Mouse (Mus musculus) layer of hippocampus, adult 9-10 months (tissue): Measurements from ENCODE around the gene 1700113H08Rik.

Source experiments
- DNase-seq: peaks from one replicate; pipeline ENCODE4 v3.0.0; 2022; ENCODE audit warnings: low spot score

Gene 1700113H08Rik

DNA sequence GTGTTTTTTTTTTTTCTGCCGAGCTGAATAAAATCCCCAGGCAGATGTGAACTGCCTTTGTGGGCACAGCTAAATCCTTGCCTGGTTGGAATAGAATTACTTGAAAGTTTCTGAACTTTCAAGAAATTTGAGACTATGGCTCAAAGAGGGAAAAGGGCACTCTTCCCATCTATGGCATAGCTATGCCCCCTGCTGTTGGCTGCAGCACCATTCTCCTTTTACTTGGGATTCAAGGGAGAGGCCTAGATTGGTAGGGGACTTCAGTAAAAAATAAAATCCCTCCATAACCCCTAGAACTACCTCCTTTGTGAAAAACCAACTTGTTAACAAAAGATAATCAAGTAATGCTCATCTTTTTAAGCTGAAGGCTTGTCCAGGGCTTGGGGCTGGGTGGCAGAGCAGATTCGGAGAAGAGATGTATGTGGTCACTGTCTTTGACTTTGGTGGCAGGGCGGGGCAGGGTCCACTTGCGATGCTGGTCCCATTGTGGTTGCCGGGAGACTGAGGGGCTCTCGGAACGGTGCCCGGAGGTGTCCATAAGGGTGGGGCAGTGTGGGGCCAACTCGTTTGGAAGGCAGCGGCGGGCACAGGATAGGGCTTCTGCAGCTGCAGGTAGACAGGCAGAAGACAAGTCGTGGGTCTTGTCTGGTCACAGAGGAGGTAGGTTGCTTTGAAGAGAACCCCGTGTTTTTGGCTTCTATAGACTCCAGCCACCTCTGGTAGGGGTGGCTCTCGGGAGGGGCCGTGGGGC is at the start of gene 1700113H08Rik:
Gene 1700113H08Rik, plus strand, starts transcription at position 546 of the 751 bp plus-strand sequence.
- peak; percentile 5 for DNase-seq

GRCm38 (mm10) chr10:87008215-87008499 is 49.7 kb upstream of the 1700113H08Rik start:
- no peak for DNase-seq

DNA sequence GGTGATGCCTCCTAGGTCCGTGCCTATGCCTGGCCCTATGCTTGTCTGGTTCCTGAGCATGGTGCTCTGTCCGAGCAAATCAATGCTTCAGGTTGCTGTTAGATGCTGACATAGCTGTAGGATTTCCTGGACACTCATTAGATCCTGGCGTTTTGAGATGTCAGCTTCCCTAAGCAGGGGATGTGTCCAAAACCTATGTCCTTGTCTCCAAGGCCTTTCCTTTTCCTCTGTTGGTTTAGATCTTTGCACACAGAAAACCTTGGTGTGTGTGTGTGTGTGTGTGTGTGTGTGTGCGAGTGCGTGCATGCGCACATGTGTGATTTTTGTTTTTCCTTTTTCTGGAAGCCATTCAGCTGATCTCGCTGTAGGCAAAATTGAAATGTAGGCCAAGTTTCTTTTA is 45.8 kb upstream of the 1700113H08Rik start:
- no peak for DNase-seq

GRCm38 (mm10) chr10:87014391-87014965 is 43.4 kb upstream of the 1700113H08Rik start:
- no peak for DNase-seq

GRCm38 (mm10) chr10:87015403-87015802 is 42.4 kb upstream of the 1700113H08Rik start:
- no peak for DNase-seq

- DNase-seq = no peak
Measured at GRCm38 (mm10) chr10:87016151-87016692, 41.6 kb upstream of the 1700113H08Rik start.

GRCm38 (mm10) chr10:87018876-87019275 is 39.0 kb upstream of the 1700113H08Rik start:
- no peak for DNase-seq

- DNase-seq = peak; percentile 20
Measured at GRCm38 (mm10) chr10:87020711-87021110, 37.1 kb upstream of the 1700113H08Rik start.

DNA sequence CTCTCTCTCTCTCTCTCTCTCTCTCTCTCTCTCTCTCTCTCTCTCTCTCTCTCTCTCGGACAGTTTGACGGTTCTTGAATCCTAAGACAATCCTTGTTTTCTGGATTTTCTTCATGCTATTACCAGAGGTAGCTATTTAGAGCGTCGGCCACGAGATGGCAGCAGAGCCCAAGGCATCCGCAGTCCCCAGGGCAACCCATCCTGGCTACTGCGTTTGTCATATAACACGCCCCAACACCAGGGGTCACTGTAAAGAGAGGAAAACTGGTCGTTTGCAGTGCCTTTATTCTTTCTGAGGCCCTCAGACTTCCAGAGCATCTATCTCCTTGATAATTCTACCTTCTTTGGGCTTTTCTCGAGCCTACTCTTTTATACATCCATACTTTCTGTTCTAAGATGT is 33.0 kb upstream of the 1700113H08Rik start:
- DNase-seq = peak; percentile 60

DNA sequence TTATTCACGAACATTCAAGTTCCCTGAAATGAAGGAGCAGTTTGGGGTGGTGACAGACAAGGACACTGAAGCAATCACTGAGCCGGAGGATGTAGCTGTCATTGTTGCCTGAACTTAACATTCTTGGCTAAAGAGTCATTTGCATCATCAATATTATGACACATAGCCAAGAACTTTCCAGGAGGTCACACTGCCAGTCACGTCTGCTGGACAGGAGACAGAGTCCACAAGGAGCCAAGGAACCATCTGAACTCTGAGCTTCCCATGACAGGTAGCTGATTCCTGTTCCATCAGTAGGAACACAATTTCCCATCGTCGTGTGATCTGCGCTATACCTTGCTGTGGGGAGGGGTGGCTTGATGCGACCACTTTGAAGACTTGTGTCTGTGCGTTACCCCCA is 25.1 kb upstream of the 1700113H08Rik start:
- DNase-seq = no peak

- DNase-seq = no peak
Measured at GRCm38 (mm10) chr10:87035866-87036265, 22.0 kb upstream of the 1700113H08Rik start.

DNA sequence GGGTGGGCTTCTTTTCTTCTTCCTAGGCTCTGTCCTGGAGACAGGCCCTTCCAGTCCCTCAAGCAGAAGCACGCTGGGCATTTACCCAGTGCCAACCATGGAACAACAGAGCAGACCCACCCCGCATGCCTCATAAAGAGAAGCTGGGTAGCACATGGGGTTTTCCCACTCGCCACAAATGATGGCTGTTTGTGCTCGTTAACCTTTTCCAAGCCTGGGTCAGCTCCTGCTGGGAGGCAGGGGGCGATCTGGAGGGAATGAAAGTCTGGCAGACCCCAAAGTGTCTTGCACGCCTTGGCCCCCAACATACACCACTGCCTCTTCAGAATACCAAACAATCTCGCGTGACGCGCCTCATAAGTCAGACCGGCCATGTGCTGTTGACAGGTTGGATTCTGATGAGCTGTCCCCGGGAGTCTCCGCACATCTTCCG is 21.6 kb upstream of the 1700113H08Rik start:
- DNase-seq = no peak

- no peak for DNase-seq
Measured at GRCm38 (mm10) chr10:87037062-87037461, 20.8 kb upstream of the 1700113H08Rik start.

GRCm38 (mm10) chr10:87039340-87039739 is 18.5 kb upstream of the 1700113H08Rik start:
- no peak for DNase-seq

GRCm38 (mm10) chr10:87039800-87040199 is 18.0 kb upstream of the 1700113H08Rik start:
- DNase-seq = no peak

DNA sequence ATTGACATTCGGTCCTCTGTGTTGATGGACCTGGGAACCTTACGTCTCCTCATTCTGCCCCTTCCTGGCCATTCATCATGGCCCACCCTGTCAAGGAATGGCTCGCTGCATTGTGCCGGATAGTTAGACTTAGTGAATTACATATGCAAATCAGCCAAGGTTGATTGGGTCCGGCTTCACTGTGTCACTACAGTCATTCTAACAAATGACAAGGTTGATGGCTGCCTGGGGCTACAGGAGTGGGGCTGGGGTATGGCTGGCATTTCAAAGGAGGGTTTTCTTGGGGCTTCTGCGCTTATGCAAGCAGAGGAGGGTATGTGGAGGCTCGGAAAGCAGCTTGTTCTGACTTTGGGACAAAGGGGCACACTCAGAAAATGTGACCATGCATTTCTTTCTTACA is 16.6 kb upstream of the 1700113H08Rik start:
- no peak for DNase-seq

- no peak for DNase-seq
Measured at GRCm38 (mm10) chr10:87045273-87045672, 12.6 kb upstream of the 1700113H08Rik start.

GRCm38 (mm10) chr10:87046469-87046868 is 11.4 kb upstream of the 1700113H08Rik start:
- no peak for DNase-seq

DNA sequence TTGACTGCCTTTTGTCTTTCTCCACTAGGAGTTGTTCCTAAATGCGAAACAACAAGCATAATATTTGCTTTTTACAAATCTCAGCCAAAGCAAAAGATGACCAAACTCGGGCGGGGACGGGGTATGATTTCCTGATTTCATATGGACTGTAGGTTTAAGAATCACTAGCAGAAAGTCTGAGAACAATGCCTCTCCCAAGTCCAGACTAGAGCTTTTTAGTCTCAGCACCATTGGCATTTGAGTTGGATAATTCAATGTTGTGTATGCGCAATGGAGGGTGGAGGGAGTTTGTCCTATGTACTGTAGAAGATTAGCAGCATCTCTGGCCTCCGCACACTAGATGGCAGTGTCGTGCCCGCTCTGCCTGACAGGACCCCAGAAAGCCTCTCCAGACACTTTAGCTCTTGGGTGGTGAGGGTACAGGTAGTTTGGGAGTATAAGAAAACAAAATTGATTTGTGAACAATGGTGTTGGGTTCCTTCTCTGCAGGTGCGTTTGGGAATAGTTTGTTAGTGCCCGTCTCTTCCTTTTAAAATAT is 10.8 kb upstream of the 1700113H08Rik start:
- DNase-seq = no peak

- DNase-seq = no peak
Measured at GRCm38 (mm10) chr10:87049179-87049578, 8.7 kb upstream of the 1700113H08Rik start.

- no peak for DNase-seq
Measured at GRCm38 (mm10) chr10:87051714-87052113, 6.1 kb upstream of the 1700113H08Rik start.

GRCm38 (mm10) chr10:87058251-87058925 is 543 bp downstream of the 1700113H08Rik start:
- DNase-seq = peak; percentile 33

DNA sequence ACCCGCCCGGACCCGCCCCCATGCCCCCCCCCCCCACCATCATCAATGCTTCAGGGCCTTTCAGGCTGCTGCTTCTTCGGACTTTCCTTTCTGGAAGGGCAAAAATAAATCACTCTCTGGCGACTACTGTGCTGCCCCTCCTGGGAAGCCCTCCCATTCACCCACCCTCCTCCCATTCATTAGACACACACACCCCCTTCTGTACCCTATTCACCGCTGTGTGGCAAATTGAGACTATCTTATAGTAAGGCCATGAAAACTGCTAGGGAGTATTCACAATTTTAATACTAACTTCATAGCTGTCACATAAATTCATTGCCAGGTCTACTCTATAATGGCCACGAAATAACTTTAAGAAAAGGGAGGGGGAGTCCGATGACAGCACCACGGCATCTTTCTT is 1.1 kb downstream of the 1700113H08Rik start:
- DNase-seq = no peak
